Mouse (Mus musculus): ENCODE measurements around the gene Tspan11.

The Tspan11 gene

DNA sequence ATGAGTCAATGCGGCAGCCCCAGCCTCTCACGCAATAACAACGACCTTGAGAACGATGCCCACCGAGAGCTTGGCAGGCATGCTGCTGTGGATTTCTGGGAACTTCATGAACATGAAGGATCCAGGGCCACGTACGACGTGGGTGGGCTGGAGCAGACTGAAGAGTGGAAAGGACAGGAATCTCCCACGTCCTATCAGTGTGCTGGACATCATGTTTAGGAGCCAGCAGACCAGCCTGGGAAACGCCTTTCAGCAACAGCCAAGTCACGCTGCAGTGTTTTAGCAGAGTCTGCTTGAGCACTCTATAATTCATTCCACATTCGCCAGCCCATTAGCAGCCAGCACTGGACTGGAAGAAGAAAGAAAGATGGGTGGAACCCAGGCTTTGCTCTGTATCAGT lies 10.4 kb upstream of the Tspan11 start:
- DNase-seq (ENCODE audit: low read depth, low spot score): no peak

DNA sequence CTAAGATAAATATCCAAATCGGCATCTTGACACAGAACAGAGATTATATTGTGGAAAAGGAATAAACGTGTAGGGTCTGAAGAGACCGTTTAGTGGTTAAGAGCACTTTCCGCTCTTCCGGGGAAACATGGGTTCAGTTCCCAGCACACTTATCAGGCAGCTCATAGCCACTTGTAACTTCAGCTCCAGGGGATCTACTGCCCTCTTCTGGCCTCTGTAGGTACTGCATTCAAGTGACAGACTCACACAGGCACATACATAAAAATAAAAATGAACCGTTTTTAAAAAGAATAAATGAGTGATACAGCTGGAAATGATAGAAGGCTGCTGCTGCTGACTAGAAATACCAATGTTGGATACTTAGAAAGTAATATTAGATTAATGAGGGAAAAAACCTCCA lies 7.9 kb upstream of the Tspan11 start:
- DNase-seq (ENCODE audit: low read depth, low spot score): peak; percentile 50

DNA sequence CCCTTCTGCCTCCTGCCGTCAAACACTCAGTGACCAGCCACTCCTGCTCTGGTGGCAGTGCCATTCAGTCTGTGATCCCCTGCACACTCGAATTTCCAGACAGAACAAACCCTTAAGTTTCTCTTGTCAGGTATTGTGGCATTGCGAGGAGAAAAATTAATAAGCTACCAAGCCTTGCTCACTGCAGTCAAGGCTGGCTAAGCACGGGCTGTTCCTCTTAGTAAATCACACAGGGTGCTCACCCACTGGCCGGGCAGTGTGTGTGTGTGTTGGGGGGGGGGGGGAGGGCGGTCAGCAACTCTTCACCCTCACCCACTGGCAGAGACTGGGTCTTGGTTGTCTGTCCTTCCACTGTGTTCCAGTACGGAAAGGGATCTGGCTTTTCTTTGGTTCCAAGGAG lies 473 bp upstream of the Tspan11 start:
- no peak for DNase-seq (ENCODE audit: low read depth, low spot score)

DNA sequence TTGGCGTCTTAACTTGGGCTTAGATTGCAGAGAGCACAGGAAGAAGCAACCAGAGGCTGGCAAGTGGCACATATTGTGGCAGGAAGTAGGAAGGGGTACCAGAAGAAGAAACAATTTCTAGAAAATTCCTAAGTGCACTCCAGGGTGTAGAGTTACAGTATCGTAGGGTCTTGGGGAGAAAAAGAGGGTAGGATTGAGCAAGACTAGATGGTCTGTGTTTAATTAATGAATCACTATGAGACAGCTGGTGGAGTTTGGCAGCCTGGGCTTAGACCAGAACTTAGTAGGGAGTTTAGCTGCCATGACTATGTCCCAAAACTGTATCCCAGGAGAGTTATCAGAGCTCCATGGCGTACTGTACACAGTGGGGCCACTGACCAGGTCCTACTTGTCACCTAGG lies 1.2 kb downstream of the Tspan11 start:
- no peak for DNase-seq (ENCODE audit: low read depth, low spot score)

DNA sequence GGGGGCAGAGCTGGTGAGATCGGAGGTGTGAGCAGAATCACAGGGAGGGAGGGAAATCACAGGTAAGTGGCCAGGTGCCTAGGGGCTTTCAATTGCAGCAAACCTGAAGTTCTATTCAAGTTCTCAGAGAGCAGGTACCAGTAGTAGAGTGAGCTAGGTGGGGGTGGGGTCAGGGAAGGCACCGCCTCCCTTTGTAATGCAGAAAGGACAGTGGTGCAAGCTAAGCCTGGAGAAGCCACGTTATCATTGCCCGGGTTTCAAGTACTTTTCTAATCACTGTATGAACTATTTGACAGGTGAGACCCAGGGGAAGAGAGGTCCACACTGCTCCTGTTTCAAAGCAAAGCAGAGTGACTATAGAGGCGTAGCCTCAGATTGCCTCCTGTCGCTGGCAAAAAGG lies 6.2 kb downstream of the Tspan11 start:
- peak; percentile 54 for DNase-seq (ENCODE audit: low read depth, low spot score)

DNA sequence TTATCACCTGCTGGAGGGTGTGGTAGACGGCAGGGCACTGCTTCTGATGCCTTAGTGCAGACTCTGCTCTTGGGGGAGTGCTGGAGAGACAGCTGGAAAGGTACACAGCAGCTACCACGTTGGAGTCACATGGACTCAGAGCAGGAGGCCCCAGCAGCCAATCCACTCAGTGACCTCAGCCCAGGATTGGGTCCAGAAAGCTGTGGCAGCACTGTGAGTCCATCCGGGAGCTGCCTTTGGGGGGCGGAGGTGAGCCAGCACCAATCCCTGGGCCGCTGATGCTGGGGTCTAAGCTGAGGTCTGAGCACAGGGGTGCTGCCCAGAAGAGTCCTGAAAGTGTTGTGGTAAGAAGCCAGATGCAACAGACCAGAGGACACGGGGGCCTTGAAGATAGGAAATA lies 7.6 kb downstream of the Tspan11 start:
- no peak for DNase-seq (ENCODE audit: low read depth, low spot score)

DNA sequence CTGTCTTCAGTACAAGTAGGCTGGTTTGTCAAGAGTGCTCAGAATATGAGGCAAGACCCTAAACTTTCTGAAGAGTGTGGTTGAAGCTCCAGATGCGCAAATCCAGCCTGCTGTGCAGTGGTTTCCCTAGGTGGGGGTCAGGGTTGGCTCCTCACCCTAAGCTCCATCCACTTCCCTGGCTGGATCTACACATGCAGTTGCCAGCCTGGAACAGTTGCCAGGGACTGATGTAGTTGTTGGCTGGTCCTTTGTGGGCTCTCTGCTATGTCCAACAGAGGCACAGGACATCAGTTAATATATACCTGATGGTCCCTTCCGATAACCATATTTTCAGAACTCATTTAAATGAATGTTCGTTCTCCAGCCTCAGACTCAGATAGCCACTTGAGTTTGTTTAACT lies 9.0 kb downstream of the Tspan11 start:
- no peak for DNase-seq (ENCODE audit: low read depth, low spot score)

DNA sequence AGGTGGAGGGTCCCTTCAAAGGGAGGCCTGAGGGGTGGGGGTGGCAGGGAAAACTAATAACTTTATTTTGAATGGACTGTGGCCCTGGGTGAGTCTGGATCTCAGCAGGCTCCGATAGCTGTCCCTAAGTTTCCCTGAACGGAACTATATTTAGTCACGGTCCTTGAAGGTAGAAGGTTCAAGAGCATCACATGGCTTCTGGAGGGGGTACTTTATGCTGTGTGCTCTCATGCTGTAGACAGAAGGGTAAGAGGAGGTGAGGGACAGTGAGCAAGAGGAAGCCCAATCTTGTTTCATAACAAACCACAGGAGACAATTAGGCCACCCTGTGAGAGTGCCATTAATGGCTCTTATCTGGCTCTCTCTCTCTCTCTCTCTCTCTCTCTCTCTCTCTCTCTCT lies 10.0 kb downstream of the Tspan11 start:
- no peak for DNase-seq (ENCODE audit: low read depth, low spot score)

DNA sequence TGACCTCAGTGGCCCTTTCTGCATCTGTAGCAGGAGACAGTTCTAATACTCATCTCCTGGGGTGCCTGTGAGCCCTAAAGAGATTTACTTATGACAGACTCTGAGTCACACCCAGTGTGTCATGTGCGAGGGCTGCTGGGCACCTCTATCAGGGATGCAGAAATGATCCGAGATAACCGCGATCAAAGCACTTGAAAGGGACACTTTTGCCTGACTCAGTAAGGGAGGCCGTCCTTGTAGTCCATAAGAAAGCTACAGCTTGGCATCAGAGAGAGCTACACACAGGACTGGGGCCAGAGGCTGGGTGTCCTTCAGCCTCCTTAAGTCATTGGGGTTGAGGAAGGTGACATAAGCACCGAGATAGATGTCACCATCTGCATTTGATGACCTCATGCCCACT lies 12.7 kb downstream of the Tspan11 start:
- no peak for DNase-seq (ENCODE audit: low read depth, low spot score)

DNA sequence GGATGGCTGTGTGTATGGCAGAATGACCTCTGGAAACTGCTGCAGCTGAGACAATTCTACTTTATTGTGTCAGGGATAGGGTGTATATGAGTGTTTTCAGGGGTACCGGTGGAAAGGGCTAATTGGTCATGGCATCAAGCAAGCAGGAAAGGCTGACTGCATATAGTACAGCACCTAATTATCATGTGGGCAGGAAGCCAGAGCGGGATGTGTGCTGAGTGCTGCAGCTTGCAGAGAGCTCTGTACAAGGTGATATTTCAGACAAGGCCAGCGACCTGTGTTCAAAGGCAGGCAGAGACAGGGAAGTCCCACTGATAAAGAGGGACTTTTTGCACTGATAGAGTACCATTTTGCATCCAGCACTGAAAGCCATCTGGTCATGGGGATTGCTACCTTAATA lies 13.9 kb downstream of the Tspan11 start:
- no peak for DNase-seq (ENCODE audit: low read depth, low spot score)

DNA sequence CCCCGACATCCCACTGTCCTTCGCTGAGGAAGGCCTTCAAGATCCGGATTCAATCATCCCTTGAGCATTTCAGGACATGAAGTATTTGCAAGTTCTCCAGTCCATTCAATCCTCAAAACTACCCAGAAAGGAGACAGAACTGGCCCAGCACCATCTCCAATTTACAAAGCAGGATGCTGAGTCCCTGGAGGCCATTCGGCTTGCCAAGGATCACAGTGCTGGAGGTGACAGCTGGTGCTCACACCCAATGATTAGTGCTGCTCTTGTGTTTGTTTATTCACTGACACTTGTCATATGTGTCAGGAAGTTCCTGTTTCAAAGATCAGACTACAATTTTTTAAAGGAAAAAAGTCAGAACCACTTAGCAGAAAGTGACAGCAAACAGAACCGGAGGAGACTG lies 14.3 kb downstream of the Tspan11 start:
- DNase-seq (ENCODE audit: low read depth, low spot score): no peak

DNA sequence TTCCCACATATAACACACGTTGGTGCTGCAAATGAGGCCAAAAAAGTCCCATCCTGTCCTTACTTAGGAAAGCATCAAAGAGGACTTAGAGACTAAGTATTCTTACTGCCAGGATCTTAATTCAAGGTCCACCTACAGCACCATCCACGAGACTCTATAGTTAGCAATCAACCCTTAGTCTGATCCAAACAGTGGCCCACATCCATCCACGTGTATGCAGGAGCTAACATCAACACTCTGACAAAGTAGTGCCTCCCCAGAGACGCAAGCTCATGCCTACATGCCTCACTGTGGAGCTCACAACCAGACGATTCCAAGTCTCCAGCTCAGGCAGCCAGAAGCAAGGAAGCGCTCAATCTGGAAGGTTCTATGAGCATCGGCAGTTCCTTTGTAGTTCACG lies 15.2 kb downstream of the Tspan11 start:
- no peak for DNase-seq (ENCODE audit: low read depth, low spot score)

DNA sequence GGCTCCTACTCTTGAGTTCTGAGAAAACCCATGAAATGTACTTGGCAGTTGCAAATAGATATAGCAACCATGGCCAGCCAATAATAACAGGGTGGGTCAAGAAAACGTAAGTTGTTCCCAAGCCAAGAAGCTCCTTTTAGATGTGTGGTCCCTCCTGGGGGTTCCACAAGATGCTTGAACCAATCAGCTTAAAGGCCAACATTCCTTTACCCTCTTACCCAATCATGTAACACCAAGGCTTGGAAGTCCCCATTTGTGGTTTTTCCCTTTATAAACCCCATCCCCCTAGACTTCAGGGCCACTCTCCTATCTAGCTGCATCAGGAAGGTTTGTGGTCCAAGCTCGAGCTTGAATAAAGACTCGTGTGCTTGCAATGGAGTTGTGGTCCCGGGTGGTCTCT lies 23.2 kb downstream of the Tspan11 start:
- DNase-seq (ENCODE audit: low read depth, low spot score): no peak

DNA sequence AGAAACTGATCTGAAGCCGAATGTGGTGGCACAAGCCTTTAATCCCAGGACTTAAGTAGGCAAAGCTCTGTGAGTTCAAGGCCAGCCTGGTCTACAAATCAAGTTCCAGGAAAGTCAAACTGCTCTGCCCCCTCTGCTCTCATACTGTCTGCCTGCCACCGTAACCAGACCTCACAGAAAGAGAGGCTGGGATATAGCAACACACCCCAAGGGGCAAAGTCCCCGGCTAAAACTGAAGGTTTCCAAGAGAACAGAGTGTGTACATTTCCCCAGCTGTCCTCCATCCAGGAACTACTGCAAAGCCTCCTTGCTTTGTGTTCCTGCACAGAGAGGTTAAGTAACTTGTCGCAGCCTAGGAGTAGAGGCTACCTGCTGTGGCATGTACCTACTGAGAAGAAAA lies 24.3 kb downstream of the Tspan11 start:
- no peak for DNase-seq (ENCODE audit: low read depth, low spot score)

DNA sequence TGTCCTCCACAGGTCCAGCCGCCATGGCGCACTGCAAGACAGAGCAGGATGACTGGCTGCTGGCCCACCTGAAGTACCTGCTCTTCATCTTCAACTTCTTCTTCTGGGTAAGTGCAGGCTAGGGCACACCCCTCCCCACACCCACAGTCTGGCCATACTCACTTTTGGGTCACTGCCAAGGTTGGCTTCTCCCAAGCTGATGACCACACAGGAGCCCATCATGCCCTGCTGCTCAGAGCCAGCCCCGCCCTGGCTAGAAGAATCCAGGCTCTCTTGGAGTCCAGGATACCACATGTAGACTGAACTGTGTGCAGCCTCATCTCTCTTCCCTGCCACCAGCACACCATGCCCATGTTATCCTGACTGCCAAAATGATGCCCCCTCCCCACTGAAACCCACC lies 25.5 kb downstream of the Tspan11 start:
- DNase-seq (ENCODE audit: low read depth, low spot score): no peak

DNA sequence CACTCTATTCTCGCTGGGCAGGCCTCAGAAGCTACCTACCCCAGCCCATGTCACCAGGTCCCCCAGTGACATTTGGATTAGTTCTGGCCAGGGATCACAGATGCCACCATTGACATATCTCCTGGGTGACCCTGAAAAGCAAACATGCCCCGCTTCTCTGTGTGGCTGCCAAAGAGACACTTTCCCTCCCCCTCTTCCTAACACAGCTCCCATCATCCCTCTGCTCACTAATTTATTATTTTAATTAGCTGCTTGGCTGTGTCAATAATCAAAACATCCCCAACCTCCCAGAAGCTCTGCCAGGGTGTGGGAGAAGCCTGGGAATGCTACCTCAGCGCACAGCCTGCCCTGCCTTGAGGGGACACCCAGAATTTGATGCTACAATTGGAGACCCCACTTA lies 29.6 kb downstream of the Tspan11 start:
- no peak for DNase-seq (ENCODE audit: low read depth, low spot score)

DNA sequence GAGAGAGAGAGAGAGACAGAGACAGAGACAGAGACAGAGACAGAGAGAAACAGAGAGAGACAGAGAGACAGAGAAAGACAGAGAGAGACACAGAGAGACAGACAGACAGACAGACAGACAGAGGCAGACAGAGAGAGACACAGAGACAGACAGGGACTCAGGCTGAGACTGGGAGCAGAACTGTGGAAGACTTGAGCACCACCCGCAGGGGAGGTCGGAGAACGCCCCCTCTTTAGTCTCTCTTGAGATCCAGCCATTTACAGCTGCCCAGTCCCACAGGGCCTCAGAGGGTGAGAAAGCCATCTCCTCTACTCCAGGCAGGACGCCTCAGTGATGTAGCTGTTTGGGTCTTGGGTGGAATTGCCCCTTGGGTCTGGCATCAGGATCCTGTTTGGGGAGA lies 30.3 kb downstream of the Tspan11 start:
- DNase-seq (ENCODE audit: low read depth, low spot score): peak; percentile 25

DNA sequence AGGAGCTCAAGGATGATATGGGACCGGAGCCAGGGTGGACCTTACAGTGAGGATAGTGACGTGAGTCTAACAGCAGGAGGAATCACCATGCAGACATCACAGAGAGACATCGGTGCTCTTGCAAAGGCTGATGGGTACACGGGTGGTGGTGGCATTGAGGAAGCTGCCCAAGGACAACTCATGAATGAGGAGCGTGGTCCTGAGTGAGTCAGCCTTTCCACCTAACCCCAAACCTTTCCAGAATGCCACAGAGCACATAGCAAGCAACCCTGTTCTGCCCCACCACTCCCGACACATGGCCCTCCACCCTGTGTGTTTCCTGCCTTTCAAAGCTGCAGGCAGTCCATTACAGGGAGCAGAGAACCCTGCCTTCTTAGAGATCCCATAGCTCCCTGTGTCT lies 32.1 kb downstream of the Tspan11 start:
- DNase-seq (ENCODE audit: low read depth, low spot score): no peak

DNA sequence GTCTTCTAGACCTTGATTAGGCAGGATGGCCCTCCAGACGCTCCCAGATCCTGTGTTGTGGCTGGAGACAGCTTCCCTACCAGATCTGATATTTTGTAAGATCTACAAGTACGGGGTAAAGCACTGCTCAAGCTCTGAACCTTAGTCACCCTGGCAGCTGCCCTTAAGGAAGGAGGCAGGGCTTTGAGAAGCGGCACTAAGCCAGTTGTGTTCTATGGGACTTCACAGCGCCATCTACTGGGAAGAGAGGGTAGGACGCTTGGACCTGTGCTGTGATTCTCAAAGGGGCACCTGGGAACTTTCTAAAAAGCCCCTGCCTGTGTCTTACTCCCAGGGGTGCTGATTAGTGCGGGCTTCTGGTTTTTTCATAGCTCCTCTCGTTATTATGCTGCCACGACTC lies 33.3 kb downstream of the Tspan11 start:
- peak; percentile 80 for DNase-seq (ENCODE audit: low read depth, low spot score)

DNA sequence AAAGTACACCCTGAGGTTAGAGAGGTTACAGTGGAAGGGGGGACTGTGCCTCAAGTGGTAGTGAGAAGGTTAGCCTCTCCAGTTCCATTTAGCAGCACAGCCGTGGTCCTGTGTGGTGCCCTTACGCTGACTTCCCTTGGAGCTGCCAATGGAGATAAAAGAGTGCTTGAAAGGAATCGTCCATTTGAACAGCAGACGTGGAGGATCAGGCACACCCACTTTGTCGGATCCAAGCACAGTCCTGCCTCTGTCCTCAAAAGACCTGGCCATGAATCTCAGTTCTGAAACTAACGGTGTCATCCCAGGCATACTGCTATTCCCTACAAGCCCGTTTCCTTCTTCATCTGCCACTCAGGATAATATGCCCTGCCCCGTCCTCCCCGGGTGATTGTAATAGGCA lies 34.6 kb downstream of the Tspan11 start:
- no peak for DNase-seq (ENCODE audit: low read depth, low spot score)

DNA sequence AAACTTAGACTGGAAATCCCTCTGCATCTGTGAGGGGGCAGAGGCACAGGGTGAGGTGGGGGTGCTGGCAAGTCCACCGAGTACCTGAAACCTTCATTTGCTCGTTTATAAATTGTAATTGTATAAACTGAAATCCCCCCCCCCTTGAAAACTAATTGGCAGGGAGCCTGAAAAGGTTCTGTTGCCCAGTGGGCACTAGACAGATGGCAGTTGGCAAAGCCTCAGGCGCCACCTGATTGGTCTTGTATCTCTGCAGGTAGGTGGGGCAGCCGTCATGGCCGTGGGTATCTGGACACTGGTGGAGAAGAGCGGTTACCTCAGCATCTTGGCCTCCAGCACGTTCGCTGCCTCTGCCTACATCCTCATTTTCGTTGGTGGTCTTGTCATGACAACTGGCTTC lies 35.9 kb downstream of the Tspan11 start:
- no peak for DNase-seq (ENCODE audit: low read depth, low spot score)

DNA sequence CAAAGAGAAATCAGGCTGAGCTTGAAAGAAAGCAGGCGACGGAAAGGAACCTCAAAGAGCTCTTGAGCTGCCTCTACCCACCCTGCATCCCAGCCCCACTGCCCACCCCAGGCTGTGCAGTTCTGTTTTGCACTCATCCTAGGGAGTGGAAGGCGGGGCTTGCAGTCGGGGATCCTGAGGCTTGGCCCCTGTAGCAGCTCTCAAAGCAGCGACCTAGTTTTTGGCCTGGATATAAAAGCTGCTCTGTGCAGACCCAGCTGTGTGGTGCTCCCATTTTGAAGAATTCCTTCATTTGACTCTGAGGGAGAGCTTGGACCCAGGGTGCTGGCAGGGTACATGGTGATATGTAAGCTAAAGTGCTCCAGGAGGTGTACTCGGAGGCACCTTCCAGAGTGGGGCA lies 37.4 kb downstream of the Tspan11 start:
- DNase-seq (ENCODE audit: low read depth, low spot score): no peak

DNA sequence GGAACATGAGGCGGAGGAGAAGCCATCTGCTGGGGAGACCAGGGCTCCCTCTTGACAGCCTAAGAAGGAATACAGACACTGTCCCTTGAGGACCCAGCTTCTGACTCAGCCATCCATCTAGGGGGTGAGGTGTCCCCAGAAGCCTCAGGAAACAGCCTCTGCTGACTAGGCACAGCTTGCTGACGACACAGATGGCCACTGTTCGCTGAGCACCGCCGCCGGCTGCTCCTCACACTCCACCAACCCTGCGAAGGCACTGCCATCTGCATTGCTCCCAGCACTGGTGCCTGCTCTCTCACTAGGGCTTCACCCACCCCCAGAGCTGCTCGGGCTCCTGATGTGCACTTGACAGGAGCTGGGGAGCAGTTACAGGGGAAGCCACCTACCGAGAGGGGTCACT lies 38.5 kb downstream of the Tspan11 start:
- DNase-seq (ENCODE audit: low read depth, low spot score): no peak

DNA sequence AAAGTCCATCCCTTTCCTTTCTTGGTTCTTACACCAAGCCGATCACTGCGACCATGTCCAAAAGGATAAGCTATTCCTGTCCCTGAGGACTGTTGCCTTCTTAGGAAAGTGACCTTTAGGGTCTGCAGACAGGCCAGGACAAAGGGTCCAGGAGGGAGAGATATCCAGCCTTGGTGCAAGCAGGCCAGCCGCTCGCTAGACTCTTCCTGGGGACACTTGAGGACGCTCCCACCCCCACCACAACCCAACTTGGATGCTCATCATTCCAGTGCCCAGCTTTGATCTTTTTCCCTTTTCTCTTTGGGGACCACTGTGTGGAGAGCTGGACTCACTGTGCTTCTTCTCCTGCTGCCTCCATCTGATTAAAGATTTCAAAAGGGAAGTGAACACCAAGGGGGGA lies 41.3 kb downstream of the Tspan11 start:
- no peak for DNase-seq (ENCODE audit: low read depth, low spot score)

DNA sequence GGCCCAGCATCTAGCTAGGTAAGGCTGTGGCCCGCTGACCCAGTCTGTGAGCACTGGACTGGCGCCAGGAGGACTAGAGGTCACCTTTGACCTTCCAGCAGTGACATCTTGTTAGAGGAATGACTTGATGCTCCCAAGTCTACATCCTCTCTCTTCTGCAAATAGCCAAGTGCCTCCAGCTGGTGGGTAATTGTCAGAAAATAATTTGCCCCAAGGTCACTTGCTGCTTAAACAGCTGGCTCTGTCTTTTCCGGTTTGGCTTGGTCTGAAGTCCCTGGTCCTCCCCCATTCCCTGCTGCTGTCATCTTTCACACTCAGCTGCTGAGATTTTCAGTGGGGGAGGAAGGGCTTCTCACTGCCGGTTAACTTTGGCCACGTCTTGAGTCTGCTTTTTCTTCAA lies 45.3 kb downstream of the Tspan11 start:
- no peak for DNase-seq (ENCODE audit: low read depth, low spot score)

Measured in ZHBTc4 (cell line).